Mouse (Mus musculus): ENCODE data around the gene Nat8l. TPM values are rescaled to one million over a fixed set of nuclear protein-coding genes. Genes with fewer than 3 reads are reported as not detected.

Nat8l gene
- total RNA-seq, 1 experiment from 2014 or later = 18.7 TPM

DNA sequence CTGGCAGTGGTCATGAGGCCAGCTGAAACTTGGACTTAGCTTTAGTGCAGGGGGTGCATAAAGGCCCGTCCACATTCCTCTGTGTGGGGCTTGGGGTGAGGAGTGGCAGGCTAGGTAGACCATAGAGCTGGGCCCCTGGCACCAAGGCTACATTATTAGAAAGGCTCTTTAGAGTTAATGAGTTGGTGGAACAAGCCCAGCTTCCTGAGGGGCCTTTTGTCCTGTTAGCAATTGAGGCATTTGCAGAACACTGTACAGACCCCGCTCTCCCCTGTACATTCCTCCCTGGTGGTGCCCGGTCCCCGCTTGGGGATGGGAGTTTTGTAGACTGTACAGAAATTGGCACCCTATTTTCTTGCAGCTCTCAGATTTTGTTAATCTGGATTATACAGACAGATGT, 6.9 kb downstream of the Nat8l start:
- no peak for DNase-seq

DNA sequence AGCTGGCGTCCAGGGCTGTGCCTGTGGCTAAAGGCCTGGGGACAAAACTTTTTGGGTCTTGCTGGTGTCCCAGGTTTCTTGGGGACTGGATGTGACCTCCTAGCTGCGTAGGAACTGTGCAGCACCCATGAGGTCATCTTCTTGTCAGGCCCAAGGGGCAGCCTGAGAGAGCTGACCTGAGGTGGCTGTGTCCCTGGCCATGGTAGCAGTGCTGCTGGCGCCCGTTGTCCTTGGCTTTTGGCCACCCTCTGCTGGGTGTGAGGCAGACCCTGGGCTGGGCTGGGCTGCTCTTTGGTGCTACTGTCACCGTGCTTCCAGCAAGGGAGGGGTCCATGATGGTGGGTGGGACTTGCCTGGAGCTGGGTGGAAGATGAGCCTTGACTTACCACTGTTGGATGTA, 8.8 kb downstream of the Nat8l start:
- peak; percentile 67 for DNase-seq

DNA sequence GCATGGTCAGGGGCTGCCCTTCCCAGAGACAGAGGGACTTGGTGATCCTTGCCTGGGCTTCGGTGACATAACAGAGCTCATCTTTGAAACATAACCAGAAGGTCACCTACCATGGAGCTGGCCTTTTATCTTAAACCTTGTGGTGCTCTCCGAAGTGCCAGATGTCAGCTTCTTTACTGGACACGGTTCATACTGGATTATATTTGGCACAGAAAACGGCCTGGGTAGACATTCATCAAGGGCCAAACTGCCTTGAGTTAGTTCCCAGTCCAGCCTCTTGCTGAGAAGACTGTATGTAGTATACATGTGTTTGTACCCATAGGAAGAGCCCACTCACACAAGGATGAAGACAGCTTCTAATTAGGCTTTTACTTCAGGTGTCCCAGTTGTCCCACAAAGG, 11.0 kb downstream of the Nat8l start:
- no peak for DNase-seq

DNA sequence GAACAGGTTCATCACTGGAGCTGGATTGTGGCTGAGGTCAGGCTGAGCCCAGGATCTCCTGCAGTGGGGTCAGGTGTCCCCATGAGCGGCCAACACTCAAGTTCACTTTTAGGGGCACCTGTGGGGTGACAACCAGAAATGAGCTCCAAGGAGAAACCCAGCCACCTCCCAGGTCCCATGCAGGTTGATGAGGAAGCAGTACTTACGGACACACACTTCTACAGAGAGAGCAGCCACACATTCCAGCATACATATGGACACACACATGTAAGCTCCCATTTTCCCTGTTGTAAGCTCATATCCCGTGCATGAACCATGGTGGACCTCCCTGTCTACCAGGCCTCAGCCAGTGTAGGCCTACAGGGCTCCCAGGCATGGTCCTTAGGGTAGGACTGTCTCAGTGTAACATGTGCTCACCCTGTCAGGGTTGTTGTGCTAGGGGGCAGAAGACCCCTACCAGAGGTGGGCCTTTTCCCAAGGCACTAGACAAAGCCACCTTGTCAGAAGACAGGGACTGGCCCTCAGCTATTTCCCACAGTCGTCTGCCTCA, 11.7 kb downstream of the Nat8l start:
- no peak for DNase-seq

DNA sequence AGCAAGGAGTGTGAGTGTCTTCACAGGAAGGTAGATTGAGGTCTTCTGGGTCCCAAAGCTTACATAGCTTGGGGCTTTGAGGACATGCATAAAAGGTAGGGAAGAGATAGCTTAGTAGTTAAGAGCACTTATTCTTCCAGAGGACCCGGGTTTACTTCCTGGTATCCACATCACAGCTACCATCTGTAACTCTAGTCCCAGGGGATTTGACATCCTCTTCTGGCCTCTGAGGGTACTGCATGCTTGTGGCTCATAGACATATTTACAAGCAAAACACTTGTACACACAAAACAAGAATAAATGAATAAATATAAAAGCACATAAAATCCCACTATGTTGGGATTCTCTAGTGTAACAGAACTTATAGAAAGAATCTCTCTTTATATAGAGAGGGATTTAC, 18.9 kb downstream of the Nat8l start:
- DNase-seq = no peak

DNA sequence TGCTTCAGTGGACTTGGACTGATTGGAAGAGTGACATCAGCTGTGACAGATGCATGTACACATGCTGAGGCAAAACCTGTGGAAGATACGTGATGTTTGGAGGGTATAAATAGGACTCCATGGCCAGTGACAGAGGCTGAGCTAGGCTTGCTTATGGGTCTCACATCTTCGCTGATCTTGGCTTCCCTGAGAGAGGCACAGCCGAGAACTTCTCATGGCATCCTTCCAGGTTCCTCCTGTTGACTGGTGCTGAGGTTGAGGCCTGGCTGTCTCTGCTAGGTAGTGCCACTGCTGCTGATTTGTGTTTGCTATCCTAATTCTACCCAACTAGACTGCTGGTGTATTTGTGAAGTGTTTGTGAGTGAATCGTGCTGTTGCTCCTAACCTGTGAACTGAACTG, 23.2 kb downstream of the Nat8l start:
- no peak for DNase-seq

DNA sequence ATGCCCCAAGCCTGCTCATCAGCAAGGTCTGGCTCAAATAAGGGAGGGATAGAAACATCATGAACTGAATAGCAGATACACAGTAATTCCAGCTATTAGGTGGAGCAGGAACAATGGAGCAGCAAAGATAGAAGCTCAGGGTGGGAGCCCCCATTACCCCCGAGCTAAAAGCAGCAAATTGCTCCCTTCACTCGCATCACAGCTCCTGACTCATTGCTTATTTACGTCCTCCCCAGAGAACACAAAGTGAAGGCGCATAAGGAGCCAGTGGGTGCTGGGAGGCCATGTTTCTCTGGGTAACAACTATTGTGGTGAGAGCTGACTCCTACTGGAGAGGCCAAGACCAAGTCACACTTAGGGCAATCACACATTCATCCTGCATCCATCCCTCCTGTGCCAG, 34.3 kb downstream of the Nat8l start:
- DNase-seq = no peak

DNA sequence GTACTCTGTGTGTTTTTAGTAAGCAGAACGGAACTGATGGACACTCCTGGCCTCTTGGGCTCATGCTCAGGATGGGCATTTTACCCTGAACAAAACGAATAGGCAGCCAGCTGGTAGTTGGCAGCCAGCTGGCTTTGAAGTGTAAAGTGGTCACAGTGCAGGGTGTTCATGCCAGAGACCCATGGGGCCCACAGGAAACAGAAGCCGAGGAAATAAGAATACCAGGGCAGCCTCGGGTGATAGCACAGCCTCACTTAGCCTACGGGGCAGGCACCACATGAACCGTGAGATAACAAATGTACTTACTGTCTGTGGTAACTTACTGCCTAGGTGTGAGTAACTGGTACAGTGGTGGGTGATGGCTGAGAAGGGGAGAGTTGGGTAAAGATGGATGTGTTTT, 35.2 kb downstream of the Nat8l start:
- no peak for DNase-seq

DNA sequence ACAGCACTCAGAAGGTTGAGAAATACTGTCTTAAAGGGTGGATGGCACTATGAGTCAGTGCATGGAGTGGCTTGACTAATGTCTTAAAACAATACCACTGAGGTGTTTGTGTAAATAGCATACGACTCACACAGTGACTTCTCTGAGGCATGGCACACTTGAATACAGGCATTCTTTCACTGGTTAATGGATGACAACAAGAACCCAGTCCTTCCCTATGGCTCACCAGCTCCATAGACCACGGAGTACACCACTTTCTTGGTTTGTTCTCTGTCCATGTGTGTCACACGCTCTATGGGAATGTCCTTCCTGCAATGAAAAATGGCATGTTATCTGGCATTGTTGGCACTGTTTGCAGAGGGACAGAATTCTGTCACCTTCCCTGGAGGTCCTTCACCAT, 36.7 kb downstream of the Nat8l start:
- DNase-seq = peak; percentile 8

Other genes with a start within 250 kb of the Nat8l start
- gene Letm1, start 213.2 kb upstream of the Nat8l start, total RNA-seq (2021) = 160 and 173 TPM in 2 replicates
- gene Nsd2, start 175.3 kb upstream of the Nat8l start, total RNA-seq (2021) = 52.4 and 55.2 TPM in 2 replicates
- gene Nelfa, start 59.6 kb upstream of the Nat8l start, total RNA-seq (2021) = 18.3 and 23.0 TPM in 2 replicates
- 10.8 and 19.4 TPM in 2 replicates for gene Gm1673, start 12.6 kb upstream of the Nat8l start, total RNA-seq (2021)
- gene Poln, start 173.5 kb downstream of the Nat8l start, total RNA-seq (2021) = 35.4 and 47.0 TPM in 2 replicates
- gene Haus3, start 173.5 kb downstream of the Nat8l start, total RNA-seq (2021) = 9.9 and 10.0 TPM in 2 replicates
- 145 and 158 TPM in 2 replicates for gene Mxd4, start 191.7 kb downstream of the Nat8l start, total RNA-seq (2021)

Data from adrenal gland, postnatal 14 days (tissue).